Mouse (Mus musculus) cortical plate, adult 2 months (tissue): ENCODE results near the gene Plekhm3.

ENCODE experiments used
- CTCF ChIP-seq: fragments of 200-500 bp; IDR thresholded peaks from 2 replicates; pipeline ENCODE4 v1.5.1; 2011; ENCODE audit warnings: mild to moderate bottlenecking, control low read depth, low read length; ENCODE audit not compliant: insufficient read depth; ENCODE audit errors: extremely low read depth
- POLR2A ChIP-seq: fragments of 200-500 bp; IDR thresholded peaks from 2 replicates; pipeline ENCODE4 v1.6.1; 2011; ENCODE audit warnings: mild to moderate bottlenecking, low read length, control low read depth; ENCODE audit not compliant: insufficient read depth; ENCODE audit errors: extremely low read depth

- TF ChIP-seq POLR2A = no peak
- TF ChIP-seq CTCF = no peak
Observed at GRCm38 (mm10) chr1:64891332-64891731, 65.3 kb downstream of the Plekhm3 start.
